Mouse (Mus musculus): ENCODE measurements around the gene Naxd. TPM values are rescaled to one million over a fixed set of nuclear protein-coding genes. Genes with fewer than 3 reads are reported as not detected.
"Not testable (repeated sequence)": the region's sequence is repeated elsewhere in the genome, so short reads cannot be mapped to it uniquely, and the experiment has no call there.

Gene Naxd
- total RNA-seq, 2 experiments from 2014 or later = 25.2 to 27.7 TPM

- DNase-seq = not testable (repeated sequence)
These were observed 54.2 kb downstream of the Naxd start for GRCm38 (mm10) chr8:11551497-11551896.

GRCm38 (mm10) chr8:11552390-11552789 is 55.1 kb downstream of the Naxd start:
- no peak for DNase-seq
- intact Hi-C loops (cut with DNase I) = no loop called here

More at GRCm38 (mm10) chr8:11551497-11551896, 54.2 kb downstream of the Naxd start:
- intact Hi-C loops (cut with DNase I) = not testable (repeated sequence)

GRCm38 (mm10) chr8:11554799-11555719 is 57.8 kb downstream of the Naxd start, which contains the start of gene Ing1:
Ing1 (plus strand) TSS chr8:11555571.
- DNase-seq = peak; percentile 89 to 91
- intact Hi-C loops (cut with DNase I) = no loop called here

- peak; percentile 96 to 98 for DNase-seq
- intact Hi-C loops (cut with DNase I) = no loop called here
These were observed 58.6 kb downstream of the Naxd start for GRCm38 (mm10) chr8:11555720-11556591.

GRCm38 (mm10) chr8:11556691-11557423 is 59.6 kb downstream of the Naxd start:
- intact Hi-C loops (cut with DNase I) = no loop called here
- peak in 1 of 2 experiments; percentile 41 for DNase-seq

GRCm38 (mm10) chr8:11557424-11557767 is 60.1 kb downstream of the Naxd start:
- intact Hi-C loops (cut with DNase I) = no loop called here
- DNase-seq = no peak

GRCm38 (mm10) chr8:11557768-11558629 is 60.7 kb downstream of the Naxd start:
- intact Hi-C loops (cut with DNase I) = no loop called here
- DNase-seq = peak; percentile 94 to 96

GRCm38 (mm10) chr8:11559511-11559910 is 62.2 kb downstream of the Naxd start:
- no peak for DNase-seq
- intact Hi-C loops (cut with DNase I) = no loop called here

- no peak for DNase-seq
- intact Hi-C loops (cut with DNase I) = loop anchor here (5.0 kb wide), 1 partner anchor 37 kb away; no protein-coding TSS in a partner anchor
These were observed 62.9 kb downstream of the Naxd start for GRCm38 (mm10) chr8:11560220-11560619.

GRCm38 (mm10) chr8:11564236-11564635 is 66.9 kb downstream of the Naxd start:
- DNase-seq = no peak
- intact Hi-C loops (cut with DNase I) = loop anchor here (5.0 kb wide), 1 partner anchor 33 kb away; no protein-coding TSS in a partner anchor

Other genes with a start within 250 kb of the Naxd start
- gene Col4a2, start 184.7 kb upstream of the Naxd start, total RNA-seq (2021) = 100 to 1,000 TPM in 1 of 2 experiments, 10 to 100 TPM in 1; 77.5 to 105 TPM
- gene Col4a1, start 184.7 kb upstream of the Naxd start, total RNA-seq (2021) = 100 to 1,000 TPM; 146 to 216 TPM
- gene Rab20, start 18.8 kb upstream of the Naxd start, total RNA-seq (2021) = 1 to 10 TPM; 1.2 to 1.9 TPM
- gene Cars2, start 53.3 kb downstream of the Naxd start, total RNA-seq (2021) = 10 to 100 TPM; 13.8 to 14.2 TPM
- 10 to 100 TPM; 12.0 to 15.0 TPM for gene Ing1, start 58.1 kb downstream of the Naxd start, total RNA-seq (2021)
- 10 to 100 TPM; 15.8 to 17.7 TPM for gene Ankrd10, start 138.3 kb downstream of the Naxd start, total RNA-seq (2021)
- gene 1700016D06Rik, start 203.6 kb downstream of the Naxd start, total RNA-seq (2021) = not detected
- 10 to 100 TPM; 42.7 to 53.9 TPM for gene Arhgef7, start 230.2 kb downstream of the Naxd start, total RNA-seq (2021)

All from gastrocnemius, postnatal 36 days (tissue).